ENCODE assay signal across 7 mouse cellular contexts in the genomic region with DNA sequence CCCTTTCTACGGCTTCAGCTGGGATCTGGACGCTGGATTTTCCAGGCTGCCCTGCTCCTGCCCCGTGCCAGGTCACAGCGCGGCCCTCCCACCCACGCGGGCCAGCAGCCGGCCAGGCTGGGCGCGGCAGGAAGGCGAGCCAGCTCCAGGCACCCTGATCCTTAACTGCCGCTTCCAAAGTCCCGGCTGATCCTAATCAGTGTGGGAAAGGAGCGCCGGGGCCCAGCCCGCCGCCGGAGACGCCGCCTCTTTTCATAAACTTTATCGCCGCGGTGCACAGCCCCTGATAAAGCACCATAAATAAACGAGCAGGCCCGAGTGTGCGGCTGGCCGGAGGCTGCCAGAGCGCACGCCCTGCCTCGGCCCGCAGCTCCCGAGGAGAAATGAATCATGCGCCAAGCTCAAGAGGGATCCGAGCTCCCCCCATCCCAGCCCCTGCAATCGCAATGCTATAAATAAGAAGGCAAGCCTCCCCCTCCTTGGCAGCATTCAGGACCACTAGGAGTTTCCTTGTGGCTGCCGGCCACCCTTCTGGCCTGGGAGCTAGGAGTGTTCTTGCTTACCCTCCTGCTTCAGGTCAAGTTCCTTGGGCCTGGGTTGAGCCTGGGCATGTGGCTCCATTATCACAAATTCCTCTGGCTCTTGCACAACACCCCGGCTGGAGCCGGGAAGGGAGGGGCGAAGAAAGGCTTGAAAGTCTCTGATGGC.
DNase-seq lines count a peak whose midpoint lies in the region; ATAC-seq and TF ChIP-seq lines count a peak whose summit lies in the region.

No protein-coding gene starts in this region.

- peak overlapping the region; percentile 41 for H3K4me3 ChIP-seq in intestine, embryonic 16.5 days (ENCODE audit: low read length)
- H3K4me3 ChIP-seq in limb, embryonic 14.5 days (replicated peaks; ENCODE audit: low read length) = peak overlapping the region; percentile 34
- H3K4me3 ChIP-seq in midbrain, embryonic 14.5 days (replicated peaks; ENCODE audit: low read depth, low read length) = peak overlapping the region; percentile 32

- H3K27ac ChIP-seq in intestine, embryonic 16.5 days (ENCODE audit: low read length) = peak overlapping the region; percentile 96
- peak overlapping the region; percentile 75 for H3K27ac ChIP-seq in limb, embryonic 14.5 days (replicated peaks; ENCODE audit: low read depth, low read length)
- 0 out of 2 replicates have a peak overlapping the region, but pooled peaks have one; percentile 8 for H3K27ac ChIP-seq in midbrain, embryonic 14.5 days (replicated peaks; ENCODE audit: low read depth, low read length)

- H3K36me3 ChIP-seq in intestine, embryonic 16.5 days (ENCODE audit: control insufficient read depth, insufficient read depth, low read length) = no peaks in the 10 kb centered on the region
- H3K36me3 ChIP-seq in limb, embryonic 14.5 days (ENCODE audit: control insufficient read depth, insufficient read depth, low read length) = no peaks in the 10 kb centered on the region
- no peaks in the 10 kb centered on the region for H3K36me3 ChIP-seq in midbrain, embryonic 14.5 days (ENCODE audit: control insufficient read depth, insufficient read depth, low read length)

- ATAC-seq in intestine, embryonic 16.5 days = peak; percentile 97
- ATAC-seq in limb, embryonic 14.5 days (ENCODE audit: low FRiP score, low read depth) = peak; percentile 81
- peak; percentile 66; the same call in 1 of the 2 replicates for ATAC-seq in midbrain, embryonic 14.5 days (ENCODE audit: low FRiP score, low TSS enrichment)

- H3K27me3 ChIP-seq in intestine, embryonic 16.5 days (replicated peaks; ENCODE audit: control insufficient read depth, insufficient read depth, low read length) = no peaks in the 10 kb centered on the region
- no peaks in the 10 kb centered on the region for H3K27me3 ChIP-seq in limb, embryonic 14.5 days (ENCODE audit: control insufficient read depth, insufficient read depth, low read length)
- H3K27me3 ChIP-seq in midbrain, embryonic 14.5 days (ENCODE audit: control insufficient read depth, insufficient read depth, low read length) = 0 out of 2 replicates have a peak, but pooled peaks cover 9% of the 10 kb centered on the region

- H3K4me2 ChIP-seq in intestine, embryonic 16.5 days (ENCODE audit: low read depth, low read length) = peak overlapping the region; percentile 54
- peak overlapping the region; percentile 83 for H3K4me2 ChIP-seq in limb, embryonic 14.5 days (replicated peaks; ENCODE audit: low read depth, low read length, severe bottlenecking)
- peak overlapping the region; percentile 75 for H3K4me2 ChIP-seq in midbrain, embryonic 14.5 days (ENCODE audit: low read length)

- no peaks in the 10 kb centered on the region for H3K9me3 ChIP-seq in intestine, embryonic 16.5 days (ENCODE audit: control insufficient read depth, low read length)
- H3K9me3 ChIP-seq in limb, embryonic 14.5 days (ENCODE audit: control insufficient read depth, low read length) = no peaks in the 10 kb centered on the region
- no peaks in the 10 kb centered on the region for H3K9me3 ChIP-seq in midbrain, embryonic 14.5 days (ENCODE audit: control insufficient read depth, low read length)

- peaks cover 31% of the 10 kb centered on the region for H3K4me1 ChIP-seq in intestine, embryonic 16.5 days (ENCODE audit: control insufficient read depth, insufficient read depth, low read length)
- peaks cover 40% of the 10 kb centered on the region for H3K4me1 ChIP-seq in limb, embryonic 14.5 days (ENCODE audit: control insufficient read depth, insufficient read depth, low read length)
- peaks cover 9% of the 10 kb centered on the region; the same call in 1 of the 2 replicates for H3K4me1 ChIP-seq in midbrain, embryonic 14.5 days (ENCODE audit: control insufficient read depth, insufficient read depth, low read length)

- TF ChIP-seq POLR2A in limb, embryonic 14.5 days (IDR thresholded peaks at IDR 0.05; ENCODE audit: borderline replicate concordance, extremely low read depth, insufficient read depth, insufficient read length) = no peak

- 2% methylated on average over 39 of the region's 39 CpGs for WGBS in intestine, embryonic 16.5 days
- 1% methylated on average over 39 of the region's 39 CpGs for WGBS in limb, embryonic 14.5 days
- WGBS in midbrain, embryonic 14.5 days = 2% methylated on average over 39 of the region's 39 CpGs

- peak; percentile 87 for DNase-seq in adrenal gland, postnatal 14 days
- DNase-seq in embryo, embryonic 10.5 days (ENCODE audit: low spot score) = peak; percentile 77
- peak; percentile 77 to 82 for DNase-seq in gastrocnemius, postnatal 36 days
- peak; percentile 83 for DNase-seq in limb, embryonic 14.5 days (ENCODE audit: low spot score)
- DNase-seq in midbrain, embryonic 14.5 days = peak; percentile 67
- peak; percentile 23 to 68 for DNase-seq in spleen, postnatal 4 days (ENCODE audit: low spot score in 2 of 2)

- intact Hi-C loops in gastrocnemius, postnatal 36 days (cut with DNase I) = loop anchor here (2.0 kb wide), 2 partner anchors 63 to 119 kb away; partner anchors contain the start of gene Hes1

- H3K9ac ChIP-seq in intestine, embryonic 16.5 days (ENCODE audit: low read depth, low read length) = peak overlapping the region; percentile 73
- H3K9ac ChIP-seq in limb, embryonic 14.5 days (ENCODE audit: low read depth, low read length, severe bottlenecking) = peak overlapping the region; percentile 58
- peak overlapping the region; percentile 46; the same call in 1 of the 2 replicates for H3K9ac ChIP-seq in midbrain, embryonic 14.5 days (replicated peaks; ENCODE audit: low read length)

Comparison
In these comparisons a context has a peak if more than half of its experiments do, and no peak if none do; other contexts are left out.
1. Peak in every context shown above with its lines: DNase-seq, ATAC-seq, H3K4me3 ChIP-seq and H3K27ac ChIP-seq.
2. H3K27ac ChIP-seq: peak in every context shown above with its lines; median percentile 96 in intestine, embryonic 16.5 days; 75 in limb, embryonic 14.5 days; 8 in midbrain, embryonic 14.5 days.